In genomic region chr8:71952489-71952888, GRCm38 (mm10) we compare ENCODE assay signal across 13 mouse cellular contexts. TPM values are rescaled to one million over a fixed set of nuclear protein-coding genes. Genes with fewer than 3 reads are reported as not detected.
A peak's percentile ranks its signal among the peaks of the same experiment; 100 is the strongest.
DNase-seq lines count a peak whose midpoint lies in the region; ATAC-seq and TF ChIP-seq lines count a peak whose summit lies in the region.
"Had no signal": no experiment of that assay in that cellular context is flagged by ENCODE, and none has a peak within 500 bp of the region (broad histone marks: within the 10 kb centered on the region; RNA-seq: fewer than 3 reads in every experiment).

No protein-coding gene starts in this region.

- H3K9me3 ChIP-seq in heart, embryonic 13.5 days = peaks cover 10% of the 10 kb centered on the region; the same call in 1 of the 2 replicates
- H3K9me3 ChIP-seq in neural tube, embryonic 12.5 days = peaks cover 12% of the 10 kb centered on the region
- 0 out of 2 replicates have a peak, but pooled peaks cover 3% of the 10 kb centered on the region for H3K9me3 ChIP-seq in intestine, postnatal 0 days (ENCODE audit: control insufficient read depth)
- H3K9me3 ChIP-seq in neural tube, embryonic 13.5 days = peaks cover 16% of the 10 kb centered on the region; the same call in 1 of the 2 replicates

- ATAC-seq in heart, embryonic 13.5 days (ENCODE audit: extremely low read depth, insufficient number of reproducible peaks, low FRiP score, low TSS enrichment) = no peak
- ATAC-seq in neural tube, embryonic 12.5 days (ENCODE audit: low FRiP score, low read depth) = no peak
- ATAC-seq in intestine, postnatal 0 days = no peak
- no peak for ATAC-seq in neural tube, embryonic 13.5 days (ENCODE audit: low read depth)

- H3K4me3 ChIP-seq in heart, embryonic 13.5 days = no peak overlapping the region
- no peak overlapping the region for H3K4me3 ChIP-seq in neural tube, embryonic 12.5 days
- no peak overlapping the region for H3K4me3 ChIP-seq in intestine, postnatal 0 days (ENCODE audit: low read depth, low read length)
- no peak overlapping the region for H3K4me3 ChIP-seq in neural tube, embryonic 13.5 days

- peaks cover 22% of the 10 kb centered on the region for H3K36me3 ChIP-seq in heart, embryonic 13.5 days
- peaks cover 11% of the 10 kb centered on the region for H3K36me3 ChIP-seq in neural tube, embryonic 12.5 days
- no peaks in the 10 kb centered on the region for H3K36me3 ChIP-seq in intestine, postnatal 0 days (ENCODE audit: control insufficient read depth, insufficient read depth)
- peaks cover 18% of the 10 kb centered on the region for H3K36me3 ChIP-seq in neural tube, embryonic 13.5 days

- TF ChIP-seq CTCF in intestine, postnatal 0 days (IDR thresholded peaks at IDR 0.05; ENCODE audit: low read depth) = no peak

- no peaks in the 10 kb centered on the region for H3K27me3 ChIP-seq in heart, embryonic 13.5 days (replicated peaks)
- H3K27me3 ChIP-seq in neural tube, embryonic 12.5 days (replicated peaks) = no peaks in the 10 kb centered on the region
- H3K27me3 ChIP-seq in intestine, postnatal 0 days (replicated peaks; ENCODE audit: control insufficient read depth, insufficient read depth, low read length) = no peaks in the 10 kb centered on the region
- no peaks in the 10 kb centered on the region for H3K27me3 ChIP-seq in neural tube, embryonic 13.5 days
- H3K27me3 ChIP-seq: forebrain, embryonic 12.5 days had no signal

- H3K4me1 ChIP-seq in heart, embryonic 13.5 days = peaks cover 21% of the 10 kb centered on the region
- peaks cover 14% of the 10 kb centered on the region for H3K4me1 ChIP-seq in neural tube, embryonic 12.5 days
- H3K4me1 ChIP-seq in intestine, postnatal 0 days (replicated peaks; ENCODE audit: control insufficient read depth, insufficient read depth, low read length) = no peaks in the 10 kb centered on the region; the same call in 1 of the 2 replicates
- peaks cover 20% of the 10 kb centered on the region for H3K4me1 ChIP-seq in neural tube, embryonic 13.5 days (replicated peaks)

- DNase-seq in heart, postnatal 4 days = no peak
- no peak for DNase-seq in neural tube, embryonic 10.5 days (ENCODE audit: extremely low spot score, low spot score)
- no peak for DNase-seq in ovary, postnatal 10 days (ENCODE audit: low spot score)
- no peak for DNase-seq in cerebellum, adult 11 months
- DNase-seq: heart, adult 18-20 months; kidney, adult 2 months; right cerebral cortex, postnatal 25 days had no signal

- H3K27ac ChIP-seq in heart, embryonic 13.5 days (replicated peaks) = no peak overlapping the region
- H3K27ac ChIP-seq in neural tube, embryonic 12.5 days = no peak overlapping the region
- 0 out of 2 replicates have a peak overlapping the region, but pooled peaks have one; percentile 50 for H3K27ac ChIP-seq in intestine, postnatal 0 days (ENCODE audit: low read depth, low read length)
- H3K27ac ChIP-seq in neural tube, embryonic 13.5 days (replicated peaks) = no peak overlapping the region

- peak overlapping the region; percentile 80; the same call in 1 of the 2 replicates for H3K4me2 ChIP-seq in heart, embryonic 13.5 days
- H3K4me2 ChIP-seq in neural tube, embryonic 12.5 days (replicated peaks) = peak overlapping the region; percentile 59; the same call in 1 of the 2 replicates
- peak overlapping the region; percentile 67; the same call in 1 of the 2 replicates for H3K4me2 ChIP-seq in intestine, postnatal 0 days (replicated peaks; ENCODE audit: low read depth)
- peak overlapping the region; percentile 70; the same call in 1 of the 2 replicates for H3K4me2 ChIP-seq in neural tube, embryonic 13.5 days

- H3K9ac ChIP-seq in heart, embryonic 13.5 days = no peak overlapping the region
- H3K9ac ChIP-seq in neural tube, embryonic 12.5 days = no peak overlapping the region
- no peak overlapping the region for H3K9ac ChIP-seq in intestine, postnatal 0 days (ENCODE audit: low read depth, low read length)
- H3K9ac ChIP-seq in neural tube, embryonic 13.5 days = no peak overlapping the region

- WGBS in heart, embryonic 13.5 days = 74% methylated on average over 1 of the region's 1 CpGs
- 100% methylated on average over 1 of the region's 1 CpGs for WGBS in neural tube, embryonic 12.5 days
- 46% methylated on average over 1 of the region's 1 CpGs for WGBS in intestine, postnatal 0 days
- WGBS in neural tube, embryonic 13.5 days = 92% methylated on average over 1 of the region's 1 CpGs

RNA-seq across cellular contexts. Expression of gene Zfp961, which starts 1.7 kb away (rescaled TPM):
- polyA plus RNA-seq in heart, embryonic 13.5 days (2015; fragmentation: Nextera tagmentation; extraction: Ambion mirVana) = 11.1 and 11.2 TPM in 2 replicates
- 10 to 100 TPM in 1 of 2 experiments, 1 to 10 TPM in 1; 8.8 to 12.3 TPM for total RNA-seq in heart, postnatal 4 days (2021)
- polyA plus RNA-seq in neural tube, embryonic 12.5 days (2016; fragmentation: Nextera tagmentation; extraction: Ambion mirVana) = 15.1 and 16.0 TPM in 2 replicates
- polyA plus RNA-seq in intestine, postnatal 0 days (2015; fragmentation: Nextera tagmentation; extraction: Ambion mirVana) = 18.8 and 19.2 TPM in 2 replicates
- polyA plus RNA-seq in neural tube, embryonic 13.5 days (2015; fragmentation: Nextera tagmentation; extraction: Ambion mirVana) = 16.6 and 18.1 TPM in 2 replicates

RNA-seq across cellular contexts. Expression of gene Zfp617, which starts 44.1 kb away (rescaled TPM):
- 23.8 and 25.1 TPM in 2 replicates for polyA plus RNA-seq in heart, embryonic 13.5 days (2015; fragmentation: Nextera tagmentation; extraction: Ambion mirVana)
- total RNA-seq in heart, postnatal 4 days (2021) = 10 to 100 TPM; 29.5 to 29.6 TPM
- 30.6 and 33.8 TPM in 2 replicates for polyA plus RNA-seq in neural tube, embryonic 12.5 days (2016; fragmentation: Nextera tagmentation; extraction: Ambion mirVana)
- 9.3 and 12.8 TPM in 2 replicates for polyA plus RNA-seq in intestine, postnatal 0 days (2015; fragmentation: Nextera tagmentation; extraction: Ambion mirVana)
- polyA plus RNA-seq in neural tube, embryonic 13.5 days (2015; fragmentation: Nextera tagmentation; extraction: Ambion mirVana) = 32.4 and 37.9 TPM in 2 replicates

RNA-seq across cellular contexts. Expression of gene Zfp882, which starts 44.1 kb away (rescaled TPM):
- 1.6 and 3.3 TPM in 2 replicates for polyA plus RNA-seq in heart, embryonic 13.5 days (2015; fragmentation: Nextera tagmentation; extraction: Ambion mirVana)
- 1 to 10 TPM; 2.4 to 5.1 TPM for total RNA-seq in heart, postnatal 4 days (2021)
- 11.3 and 12.4 TPM in 2 replicates for polyA plus RNA-seq in neural tube, embryonic 12.5 days (2016; fragmentation: Nextera tagmentation; extraction: Ambion mirVana)
- polyA plus RNA-seq in intestine, postnatal 0 days (2015; fragmentation: Nextera tagmentation; extraction: Ambion mirVana) = 1.2 and 1.4 TPM in 2 replicates
- 12.5 and 15.0 TPM in 2 replicates for polyA plus RNA-seq in neural tube, embryonic 13.5 days (2015; fragmentation: Nextera tagmentation; extraction: Ambion mirVana)

RNA-seq across cellular contexts. Expression of gene Cyp4f18, which starts 56.9 kb away (rescaled TPM):
- polyA plus RNA-seq in heart, embryonic 13.5 days (2015; fragmentation: Nextera tagmentation; extraction: Ambion mirVana) = 0.60 TPM in 2 replicates
- under 1 TPM; 0.21 to 0.38 TPM for total RNA-seq in heart, postnatal 4 days (2021)
- polyA plus RNA-seq in neural tube, embryonic 12.5 days (2016; fragmentation: Nextera tagmentation; extraction: Ambion mirVana) = 0.73 and 0.77 TPM in 2 replicates
- 2.7 and 4.2 TPM in 2 replicates for polyA plus RNA-seq in intestine, postnatal 0 days (2015; fragmentation: Nextera tagmentation; extraction: Ambion mirVana)
- polyA plus RNA-seq in neural tube, embryonic 13.5 days (2015; fragmentation: Nextera tagmentation; extraction: Ambion mirVana) = 0.69 and 1.0 TPM in 2 replicates
- total RNA-seq: layer of hippocampus, postnatal 25 days had no signal
